Mouse (Mus musculus) megakaryocyte-erythroid progenitor cell, adult 5-6 weeks (primary cell): Measurements from ENCODE around the gene Gk5. TPM values are rescaled to one million over a fixed set of nuclear protein-coding genes. Genes with fewer than 3 reads are reported as not detected.
A peak's percentile ranks its signal among the peaks of the same experiment; 100 is the strongest.
"Not testable (repeated sequence)": the region's sequence is repeated elsewhere in the genome, so short reads cannot be mapped to it uniquely, and the experiment has no call there.

Experiments
- ATAC-seq: replicated peaks from 2 replicates; pipeline ENCODE4 v1.8.0; 2016; ENCODE audit warnings: mild to moderate bottlenecking, inconsistent platforms; ENCODE audit not compliant: severe bottlenecking, poor library complexity, low FRiP score, low TSS enrichment
- total RNA-seq, 2 experiments: library from RNA; stranded (forward) in 1 of 2; stranded (reverse) in 1 of 2; fragments of 200-1000, 215-1000 nt in 1 of 2; fragments of >200 nt in 1 of 2; fragmentation: Nextera tagmentation in 1 of 2; gene quantifications; 2 replicates each; pipeline ENCODE4 v1.2.3; 2014 to 2017

The Gk5 gene
- total RNA-seq (2014; fragmentation: Nextera tagmentation) (1.4 and 1.5 TPM in 2 replicates), total RNA-seq (2017) (2.0 and 3.5 TPM in 2 replicates)

DNA sequence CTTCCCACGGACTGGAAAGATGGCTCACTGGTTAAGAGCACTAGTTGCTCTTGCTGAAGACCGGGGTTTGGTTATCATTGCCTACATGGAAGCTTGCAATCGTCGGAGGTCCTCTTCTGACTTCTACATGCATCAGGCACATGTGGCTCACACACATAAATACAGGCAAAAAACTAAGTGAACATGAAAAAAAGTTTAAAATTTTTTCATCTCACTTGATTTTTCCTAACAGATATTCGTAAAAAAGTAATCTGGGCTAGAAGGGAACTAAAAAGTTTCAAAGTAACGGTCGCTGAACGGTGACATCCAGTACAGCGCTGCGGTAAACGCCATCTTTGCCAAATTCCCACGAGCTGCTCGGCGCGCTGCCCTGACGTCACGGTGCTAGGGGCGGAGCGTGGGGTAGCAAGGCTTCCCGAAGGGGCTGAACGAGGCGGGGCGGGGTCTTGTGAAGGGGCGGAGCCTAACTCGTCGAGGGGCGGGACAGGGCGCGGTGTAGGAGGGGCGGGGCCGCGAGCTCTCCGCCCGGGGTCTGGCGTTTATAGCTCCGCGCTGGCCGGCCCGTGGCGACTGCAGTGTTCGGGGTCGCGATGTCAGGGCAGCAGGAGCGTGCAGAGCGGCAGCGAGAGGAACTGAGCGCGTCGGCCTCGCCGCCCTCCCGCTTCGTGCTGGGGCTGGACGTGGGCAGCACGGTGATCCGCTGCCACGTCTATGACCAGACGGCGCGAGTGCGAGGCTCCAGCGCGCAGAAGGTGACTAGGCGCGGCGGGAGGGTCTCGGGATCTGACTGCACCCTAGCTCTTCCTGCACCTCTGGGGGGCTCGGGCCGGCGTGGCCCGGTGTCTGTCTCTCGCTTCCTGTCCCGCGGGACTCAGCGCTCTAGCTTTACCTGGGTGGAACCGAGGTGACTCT is at the start of gene Gk5:
TSS of gene Gk5 (plus strand) at position 502 of the 912 bp plus-strand sequence.
- ATAC-seq = peak; percentile 97

DNA sequence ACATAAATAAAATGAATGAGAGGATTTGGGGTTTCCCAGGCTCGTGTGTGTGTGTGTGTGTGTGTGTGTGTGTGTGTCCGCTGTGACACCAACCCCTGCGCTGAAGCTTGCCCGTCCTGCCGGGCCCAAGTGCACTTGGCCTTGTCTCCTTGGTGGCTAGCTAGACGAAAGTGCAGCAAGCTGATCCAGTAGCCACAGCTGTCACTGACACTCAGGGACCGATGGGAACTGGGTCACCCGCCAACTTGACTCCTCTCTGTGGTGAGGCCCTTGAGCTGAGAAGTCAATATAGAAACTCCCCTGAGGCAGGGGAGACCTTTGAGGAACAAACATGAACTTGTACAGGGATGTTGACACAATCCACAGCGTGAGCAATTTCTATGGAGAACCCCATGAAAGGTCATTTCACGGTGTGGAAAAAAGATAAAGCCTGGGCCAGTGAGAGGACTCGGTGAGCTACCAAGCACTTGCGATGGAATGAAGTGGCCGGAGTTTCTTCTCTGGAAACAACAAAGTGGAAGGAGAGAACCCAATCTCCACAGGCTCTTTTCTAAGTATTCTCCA is 40.3 kb upstream of the Gk5 start:
- ATAC-seq = no peak

DNA sequence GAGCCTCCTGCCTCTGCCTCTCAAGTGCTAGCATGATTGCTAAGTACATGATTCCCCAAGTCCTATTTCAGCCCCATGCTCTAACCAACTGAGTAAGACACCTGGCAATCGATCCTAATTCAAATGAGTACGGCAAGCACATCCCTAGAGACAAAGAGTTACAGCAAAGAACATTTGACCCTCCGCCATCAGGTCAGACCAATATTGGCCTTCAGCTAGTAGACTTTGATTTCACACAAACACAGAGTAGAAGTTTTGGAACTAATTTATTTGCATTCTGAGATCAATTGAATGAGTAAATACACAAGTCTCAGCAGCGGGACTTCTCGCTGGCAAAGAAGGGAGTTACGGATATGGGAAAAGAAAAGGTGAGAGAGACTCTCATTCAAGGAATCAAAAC is 33.9 kb upstream of the Gk5 start:
- ATAC-seq = no peak

DNA sequence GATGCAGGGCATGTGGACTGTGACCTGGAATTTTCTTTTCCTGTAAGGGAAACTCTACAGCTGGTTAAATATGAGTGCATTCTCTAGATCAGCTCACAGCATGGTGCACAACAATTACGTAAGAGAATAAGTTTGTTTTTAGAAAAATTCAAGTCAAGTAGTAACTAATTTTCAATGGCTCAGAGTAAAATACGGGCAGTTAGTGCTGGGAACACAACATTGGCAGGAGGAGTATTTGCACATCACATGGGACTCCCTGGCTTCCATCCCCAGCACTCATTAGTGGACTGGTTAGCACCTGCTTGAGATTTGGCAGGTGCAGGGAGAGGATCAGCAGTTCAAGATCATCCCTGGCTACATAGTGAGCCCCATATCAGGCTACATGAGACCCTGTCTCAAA is 31.5 kb upstream of the Gk5 start:
- ATAC-seq = no peak

DNA sequence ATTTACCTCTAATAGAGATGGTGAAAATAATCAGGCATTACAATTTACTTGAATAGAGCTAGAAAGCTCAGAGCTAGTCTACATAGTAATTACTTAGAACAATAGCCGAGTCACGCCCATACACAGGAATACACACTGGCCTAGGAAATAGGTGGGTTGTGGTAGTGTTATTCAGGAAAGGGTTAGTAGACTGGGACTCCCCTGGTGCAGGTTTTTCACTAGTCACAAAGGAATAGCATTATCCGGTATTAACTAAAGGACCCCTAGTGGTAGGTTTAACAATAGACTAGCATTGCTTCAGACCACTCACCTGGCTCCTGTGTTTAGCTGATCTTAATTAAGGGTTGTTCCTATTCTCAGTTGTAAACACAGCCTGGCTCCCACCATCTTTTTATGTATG is 30.7 kb upstream of the Gk5 start:
- ATAC-seq = not testable (repeated sequence)

DNA sequence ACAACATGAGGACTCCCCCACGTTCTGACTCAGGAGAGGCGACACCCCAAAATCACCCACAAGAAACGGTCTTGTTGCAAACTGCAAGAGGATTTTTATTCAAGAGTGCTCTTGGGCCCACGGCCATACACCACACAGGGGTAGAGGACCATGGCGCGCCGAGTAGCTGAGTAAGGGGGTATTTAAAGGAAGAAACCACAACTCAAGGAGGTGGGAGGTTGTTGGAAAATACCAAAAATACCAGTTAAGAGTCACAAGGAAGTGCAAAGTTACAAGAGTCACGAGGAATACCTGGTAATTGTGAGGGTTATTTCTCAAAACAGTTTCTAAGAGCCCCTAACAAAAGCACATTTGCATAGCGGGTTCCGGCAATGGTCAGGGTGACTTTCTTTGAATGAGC is 26.5 kb upstream of the Gk5 start:
- ATAC-seq = not testable (repeated sequence)

DNA sequence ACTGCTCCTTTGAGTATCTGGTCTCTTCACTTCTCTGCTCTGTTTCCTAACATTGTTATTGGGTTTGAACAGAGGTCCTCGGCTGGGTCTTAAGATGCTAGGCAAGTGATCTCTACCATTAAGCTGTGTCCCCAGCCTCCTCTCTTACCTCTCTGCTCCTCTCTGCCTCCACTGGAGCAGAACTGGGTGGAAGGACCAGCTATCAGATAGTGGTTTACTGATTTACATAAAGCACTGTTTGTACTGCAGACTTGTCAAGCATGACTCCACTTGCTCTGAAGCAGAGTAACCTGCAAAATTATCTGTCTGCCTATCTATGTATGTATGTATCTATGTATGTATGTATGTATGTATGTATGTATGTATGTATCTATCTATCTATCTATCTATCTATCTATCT is 25.9 kb upstream of the Gk5 start:
- no peak for ATAC-seq

DNA sequence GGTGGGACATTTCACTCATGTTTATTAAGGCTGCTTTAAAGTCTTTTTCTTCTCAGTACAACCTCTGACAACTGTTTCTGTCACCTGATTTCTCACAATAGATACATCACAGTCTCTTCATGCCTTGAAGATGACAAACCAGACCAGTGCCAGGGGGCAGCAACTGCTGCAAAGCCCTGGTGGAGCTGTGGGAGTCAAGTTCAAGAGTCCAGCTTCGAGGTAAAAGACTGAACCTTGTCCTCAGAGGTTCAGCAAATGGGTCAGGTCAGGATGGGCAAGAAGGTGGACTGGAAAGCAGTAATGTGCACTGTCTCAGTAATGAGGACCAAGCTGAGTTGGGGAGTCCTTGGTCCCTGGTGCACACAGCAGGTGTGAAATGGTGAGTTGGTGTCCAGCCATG is 24.8 kb upstream of the Gk5 start:
- ATAC-seq = no peak

DNA sequence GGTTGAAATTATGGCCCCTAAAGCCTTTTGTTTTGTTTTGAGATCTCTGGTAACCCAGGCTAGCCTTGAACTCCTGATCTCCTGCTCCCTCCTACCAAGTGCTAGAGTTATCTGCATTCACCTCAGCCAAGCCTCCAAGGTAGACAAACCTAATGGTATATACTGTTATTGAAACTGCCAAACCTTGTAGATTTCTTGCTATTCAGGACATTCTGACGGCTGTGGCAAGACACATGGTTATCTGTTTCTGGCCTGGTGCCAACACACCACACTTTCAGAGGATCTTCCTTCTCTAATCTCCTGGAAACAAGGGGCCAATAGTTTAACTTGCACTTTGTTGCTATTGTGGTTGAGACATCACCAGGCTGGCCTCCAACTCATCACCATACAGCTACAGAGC is 24.0 kb upstream of the Gk5 start:
- peak; percentile 96 for ATAC-seq

DNA sequence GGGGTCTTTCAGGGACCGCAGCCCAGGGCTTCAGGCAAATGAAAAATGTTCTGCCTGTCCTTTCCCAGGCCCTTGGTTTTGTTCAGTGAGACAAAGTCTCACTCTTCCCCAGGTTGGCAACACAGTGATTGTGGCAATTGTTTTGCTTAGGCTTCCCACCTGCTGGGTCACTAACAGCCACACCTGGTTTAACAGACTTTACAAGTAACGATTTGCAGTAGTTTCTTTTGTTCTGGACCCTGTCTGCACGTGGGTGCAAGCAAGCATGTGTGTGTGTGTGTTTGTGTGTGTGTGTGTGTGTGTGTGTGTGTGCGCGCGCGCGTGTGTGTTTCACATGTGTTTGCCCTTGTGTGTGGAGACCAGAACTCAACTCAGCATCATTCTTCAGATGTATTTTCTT is 16.3 kb upstream of the Gk5 start:
- ATAC-seq = no peak

DNA sequence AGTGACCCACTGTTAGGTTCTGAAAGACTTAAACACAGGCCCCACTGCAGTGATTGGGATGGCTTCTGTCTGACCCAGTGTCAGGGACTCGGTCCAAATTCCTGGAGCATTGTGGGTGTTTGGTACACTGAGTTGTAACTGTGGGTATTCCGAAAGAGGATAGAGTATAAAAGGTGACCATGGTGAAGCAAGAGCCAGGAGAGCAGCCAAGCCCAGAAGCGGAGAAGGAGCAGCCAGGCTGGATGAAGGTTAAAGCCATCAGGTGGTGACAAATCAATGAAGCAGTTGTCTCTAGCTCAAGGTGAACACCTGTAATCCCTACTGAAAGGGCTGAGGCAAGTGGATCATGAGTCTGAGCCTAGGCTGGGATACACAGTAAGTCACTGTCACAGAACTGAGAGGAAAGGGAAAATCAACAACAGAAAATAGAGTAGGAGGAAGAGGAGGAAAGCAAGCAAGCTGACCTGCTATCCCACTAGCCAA is 6.2 kb upstream of the Gk5 start:
- no peak for ATAC-seq

DNA sequence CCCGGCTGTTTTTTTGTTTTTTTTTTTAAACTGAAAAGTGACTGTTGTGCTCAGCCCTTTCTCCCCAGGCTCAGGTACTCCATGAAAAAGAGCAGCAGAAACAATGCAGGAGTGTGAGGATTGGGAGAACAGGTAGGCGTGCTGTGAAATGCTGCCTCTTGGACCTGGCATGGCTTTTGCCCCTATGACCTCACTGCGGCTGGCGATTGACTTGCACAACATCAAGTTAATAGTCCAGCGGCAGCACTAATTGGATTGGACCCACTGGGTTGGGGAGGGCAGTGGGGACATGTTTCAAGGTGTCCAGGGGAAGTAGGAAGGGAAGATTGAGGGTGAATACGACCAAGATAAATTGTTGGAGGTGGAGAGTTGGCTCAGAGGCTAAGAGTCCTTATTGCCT is 2.4 kb upstream of the Gk5 start:
- ATAC-seq = no peak

DNA sequence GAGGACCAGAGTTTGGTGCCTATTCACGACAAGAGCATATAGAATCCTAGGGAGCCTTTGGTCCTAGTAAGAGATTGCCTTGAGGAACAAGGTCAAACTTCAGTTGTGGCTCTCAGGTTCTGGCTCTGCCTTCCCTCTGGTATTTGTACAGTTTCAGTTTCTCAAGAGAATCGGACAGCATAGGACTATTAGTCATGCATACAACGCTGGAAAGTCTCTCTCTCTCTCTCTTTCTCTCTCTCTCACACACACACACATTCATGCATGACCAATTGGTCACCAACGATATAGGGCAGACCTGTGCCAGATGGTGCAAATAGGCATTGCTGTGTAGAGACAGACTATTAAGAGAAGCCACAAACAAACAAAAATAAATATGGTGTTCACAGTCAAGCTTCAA is 946 bp upstream of the Gk5 start:
- no peak for ATAC-seq

DNA sequence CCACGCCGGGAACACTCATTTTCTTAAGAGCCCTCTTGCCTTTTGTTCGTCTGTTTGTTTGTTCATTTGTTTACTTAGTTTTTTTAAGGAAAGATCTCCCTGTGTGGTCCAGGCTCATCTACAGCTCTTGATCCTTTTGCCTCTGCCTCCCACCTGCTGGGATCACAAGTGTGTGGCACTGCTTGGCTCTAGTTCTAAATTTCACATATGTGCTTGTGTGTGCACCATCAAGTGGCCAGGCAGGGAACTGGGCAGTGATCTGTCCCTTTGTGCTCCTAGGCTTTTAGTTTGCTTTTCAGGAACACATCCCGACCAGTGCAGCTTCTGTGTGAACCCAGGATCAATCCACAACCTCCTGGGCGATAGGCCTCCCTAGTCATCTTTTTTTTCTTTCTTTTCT is 8.8 kb downstream of the Gk5 start:
- no peak for ATAC-seq

DNA sequence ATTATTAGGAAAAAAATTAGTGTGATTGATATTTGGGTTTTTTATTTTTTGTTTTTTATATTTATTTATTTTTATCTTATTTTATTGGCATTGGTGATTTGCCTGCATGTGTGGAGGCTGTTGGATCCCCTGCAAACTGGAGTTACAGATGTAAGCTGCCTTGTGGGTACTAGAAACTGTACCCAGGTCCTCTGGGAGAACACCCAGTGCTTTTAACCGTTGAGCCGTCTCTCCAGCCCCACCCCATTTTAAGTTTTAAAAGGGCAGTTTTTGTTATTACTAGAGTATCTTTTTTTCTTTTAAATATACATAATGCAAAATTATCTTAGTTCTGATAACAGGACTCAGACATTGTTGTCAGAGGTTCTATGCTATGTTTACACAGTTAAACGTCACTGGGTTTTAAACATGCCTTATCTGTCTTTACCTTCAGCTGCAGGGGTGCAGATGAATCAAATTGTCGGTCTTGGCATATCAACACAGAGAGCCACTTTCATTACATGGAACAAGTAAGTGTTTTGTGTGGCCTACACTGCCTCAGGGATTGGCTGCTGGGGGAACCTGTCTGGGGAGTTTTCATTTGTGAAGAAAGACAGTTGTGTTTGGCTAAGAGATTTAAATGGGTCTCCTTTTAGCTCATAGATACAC is 13.9 kb downstream of the Gk5 start:
- ATAC-seq = peak; percentile 89

DNA sequence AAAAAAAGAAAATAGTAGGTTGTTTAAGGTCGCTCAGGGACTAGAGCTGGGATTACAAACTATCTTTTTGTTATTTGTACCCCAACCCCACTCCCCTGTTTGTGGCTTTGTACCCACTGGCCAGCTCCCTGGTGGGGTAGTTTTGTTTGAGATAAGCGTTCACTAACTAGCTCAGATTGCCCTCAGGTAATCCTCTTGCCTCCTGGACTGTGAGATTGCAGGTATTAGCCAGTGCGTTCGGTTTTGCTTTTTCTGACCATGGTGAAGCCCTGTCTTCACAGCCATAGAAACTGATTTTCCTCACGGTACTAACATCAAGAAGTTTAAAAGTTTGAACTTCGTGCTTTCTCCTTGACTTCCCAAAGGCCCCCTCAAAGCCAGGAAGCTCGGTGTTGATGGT is 15.3 kb downstream of the Gk5 start:
- ATAC-seq = no peak

DNA sequence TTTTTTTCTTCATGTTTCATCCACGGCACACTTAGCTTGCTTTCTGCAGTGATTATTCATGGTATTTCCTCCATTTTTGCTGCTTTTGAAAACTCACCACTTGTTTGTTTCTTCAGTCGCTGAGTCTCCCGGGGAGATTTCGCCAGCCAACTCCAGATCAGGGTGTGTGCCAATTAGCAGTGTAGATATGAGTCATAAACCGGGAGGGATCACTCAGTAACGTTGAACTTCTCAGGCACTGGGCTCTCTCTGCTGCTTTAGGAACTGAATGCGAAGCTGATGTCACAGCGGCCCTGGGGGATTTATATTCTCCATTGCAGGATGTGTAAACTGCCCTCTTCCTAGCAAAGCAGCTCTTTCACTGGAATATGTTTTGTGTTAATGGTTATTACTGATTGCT is 15.8 kb downstream of the Gk5 start:
- ATAC-seq = peak; percentile 56; the same call in 1 of the 2 replicates

DNA sequence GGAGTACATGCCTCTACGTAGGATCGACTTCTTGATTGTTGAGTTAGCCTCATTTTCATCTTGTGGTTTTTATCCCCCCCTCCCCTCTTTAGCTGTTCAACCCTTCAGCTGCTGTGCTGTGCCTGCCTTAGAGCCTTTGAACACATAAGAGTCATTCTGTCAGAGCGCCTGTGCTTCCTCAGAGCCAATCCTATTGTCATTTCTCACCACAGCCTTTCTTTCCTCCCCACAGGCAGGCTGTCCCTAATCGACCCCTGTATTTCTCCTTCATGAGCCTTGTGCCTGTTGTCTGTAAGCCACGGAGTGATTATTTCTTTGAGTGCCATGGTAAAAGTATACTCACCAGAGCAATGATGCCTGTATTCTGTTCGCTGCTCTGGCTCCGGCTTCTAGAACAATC is 16.3 kb downstream of the Gk5 start:
- no peak for ATAC-seq

DNA sequence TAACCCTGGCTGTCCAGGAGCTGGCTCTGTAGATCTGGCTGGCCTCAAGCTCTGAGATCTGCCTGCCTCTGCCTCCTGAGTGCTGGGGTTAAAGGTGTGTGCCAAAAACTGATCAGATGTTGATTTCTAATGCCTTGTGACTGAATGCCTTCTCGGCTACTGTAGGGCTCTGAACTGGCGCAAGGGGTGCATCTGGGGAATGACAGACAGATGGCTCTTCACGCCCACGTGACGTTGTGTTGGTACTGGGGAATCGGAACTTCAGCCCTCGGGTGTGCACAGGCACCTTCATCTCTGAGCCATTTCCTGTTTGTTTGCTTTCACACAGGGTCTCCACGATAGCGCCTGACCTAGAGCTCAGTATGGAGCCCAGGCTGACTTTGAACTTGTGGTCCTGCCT is 19.8 kb downstream of the Gk5 start:
- no peak for ATAC-seq

DNA sequence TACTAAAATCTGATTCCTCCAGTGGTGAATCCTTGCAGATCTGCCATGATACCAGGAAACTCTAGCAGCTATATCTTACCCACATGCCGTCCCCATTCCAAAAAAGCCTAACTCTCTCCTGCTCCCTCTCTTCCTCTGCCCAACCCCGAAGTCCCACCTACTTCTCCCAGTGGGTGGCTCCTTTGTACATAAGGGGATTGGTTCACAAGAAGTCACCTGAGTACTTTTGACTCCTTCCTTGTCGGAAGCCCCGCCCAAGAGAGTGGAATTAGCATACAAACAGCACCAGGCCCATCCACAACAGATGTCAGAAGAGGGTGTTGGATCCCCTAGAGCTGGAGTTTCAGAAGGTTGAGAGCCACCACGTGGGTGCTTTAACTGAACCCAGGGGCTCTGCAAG is 20.7 kb downstream of the Gk5 start:
- no peak for ATAC-seq

DNA sequence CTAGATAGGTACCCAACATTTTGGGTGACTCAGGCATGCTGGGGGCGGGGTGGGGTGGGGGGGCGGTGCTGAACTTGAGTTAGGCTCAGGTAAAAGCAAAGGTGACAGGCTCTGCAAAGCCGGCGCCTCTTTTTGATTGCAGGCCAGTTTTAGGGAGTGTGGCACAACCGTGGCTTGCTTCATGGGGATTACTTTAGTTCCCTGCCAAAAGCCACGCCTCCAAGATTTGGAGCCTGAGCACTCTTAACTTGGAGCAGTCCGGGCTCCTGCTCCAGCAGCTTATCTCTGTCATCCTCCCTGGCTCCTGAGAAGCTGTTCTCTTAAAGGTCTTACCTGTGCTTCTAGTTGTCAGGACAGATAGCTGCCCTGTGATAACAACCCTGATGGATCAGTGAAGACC is 21.8 kb downstream of the Gk5 start:
- ATAC-seq = no peak
